Mouse (Mus musculus): Measurements from ENCODE around the gene Cyp2a12.
"Not testable (repeated sequence)": the region's sequence is repeated elsewhere in the genome, so short reads cannot be mapped to it uniquely, and the experiment has no call there.

The Cyp2a12 gene

DNA sequence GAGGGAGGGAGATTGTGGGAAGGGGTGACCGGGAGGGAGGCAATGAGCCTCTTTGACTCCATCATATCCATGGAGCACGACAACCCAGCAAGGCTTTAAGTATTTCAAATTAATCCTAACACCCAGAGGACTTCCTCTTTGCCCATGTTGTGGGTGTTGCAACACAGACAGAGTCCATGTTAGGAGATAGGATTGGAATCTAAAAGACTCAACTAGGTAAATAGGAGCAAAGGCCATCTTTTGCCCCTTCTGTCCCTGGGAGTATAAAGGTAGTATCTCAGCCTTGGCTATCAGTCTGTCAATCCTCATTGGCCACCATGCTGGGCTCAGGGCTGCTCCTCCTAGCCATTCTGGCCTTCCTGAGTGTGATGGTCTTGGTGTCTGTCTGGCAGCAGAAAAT is at the start of gene Cyp2a12:
Cyp2a12 (plus strand) TSS at position 293 of the 400 bp plus-strand sequence.
- in situ Hi-C loops (cut with MboI; ENCODE audit: unreplicated experiment in 2 of 2): no loop called here

DNA sequence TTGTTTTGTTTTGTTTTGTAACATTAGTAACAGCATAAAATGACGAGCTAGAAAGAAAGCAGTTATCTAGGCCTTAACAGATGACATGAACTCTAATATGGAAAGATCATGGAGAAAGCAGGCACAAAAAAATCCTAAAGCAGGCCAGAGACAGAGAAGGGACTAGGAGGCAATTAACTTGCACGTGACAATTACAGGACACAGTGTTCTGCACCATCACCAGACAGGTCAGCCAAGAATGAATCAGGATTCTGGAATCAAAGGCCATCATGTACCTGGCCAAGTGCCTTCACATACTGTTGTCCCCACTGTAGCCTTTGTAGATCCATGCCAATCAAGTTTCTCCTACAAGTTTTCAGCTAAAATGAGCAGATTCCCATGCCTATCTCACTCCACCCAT is 47.4 kb upstream of the Cyp2a12 start:
- in situ Hi-C loops (cut with MboI; ENCODE audit: unreplicated experiment in 2 of 2): not testable (repeated sequence)

DNA sequence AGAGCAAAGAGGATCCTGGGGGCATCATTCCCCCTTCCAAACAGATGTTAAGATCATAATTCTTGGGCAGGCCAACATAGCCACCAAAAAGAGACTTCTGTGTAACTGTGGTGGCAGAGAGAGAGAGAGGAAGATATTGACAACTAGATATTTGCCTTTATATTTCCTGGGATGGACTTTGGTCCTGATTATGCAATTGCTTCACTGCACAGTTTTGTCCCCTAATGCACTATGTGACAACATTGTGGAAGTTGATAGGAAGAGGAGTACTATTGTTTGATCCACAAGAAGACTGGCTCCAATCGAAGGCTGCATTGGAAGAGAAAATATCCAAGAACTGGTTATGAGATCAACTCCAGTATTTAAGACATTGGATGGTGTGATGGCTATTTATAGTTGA is 46.9 kb upstream of the Cyp2a12 start:
- in situ Hi-C loops (cut with MboI; ENCODE audit: unreplicated experiment in 2 of 2): not testable (repeated sequence)

GRCm38 (mm10) chr7:26982551-26982950 is 46.3 kb upstream of the Cyp2a12 start:
- in situ Hi-C loops (cut with MboI; ENCODE audit: unreplicated experiment in 2 of 2): no loop called here

GRCm38 (mm10) chr7:26983151-26983550 is 45.7 kb upstream of the Cyp2a12 start:
- in situ Hi-C loops (cut with MboI; ENCODE audit: unreplicated experiment in 2 of 2): not testable (repeated sequence)

DNA sequence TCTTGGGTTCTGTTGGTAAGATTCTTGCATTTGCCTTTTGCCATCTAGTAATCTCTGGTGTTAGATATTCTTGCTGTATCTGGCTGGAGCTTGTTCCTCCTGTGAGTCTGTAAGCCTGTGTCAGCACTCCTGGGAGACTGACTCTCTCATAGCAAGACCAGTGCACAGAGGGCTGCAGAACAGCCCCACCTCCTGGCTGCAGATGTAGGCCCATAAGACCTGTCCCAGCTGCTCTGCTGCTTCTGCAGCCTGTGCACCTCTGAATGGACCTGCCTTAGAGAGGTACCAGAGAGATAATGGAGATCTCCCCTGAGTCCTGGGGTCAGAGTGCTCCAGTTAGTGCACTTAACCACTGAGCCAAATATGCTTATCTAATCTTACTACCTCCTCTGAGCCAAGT is 2.3 kb upstream of the Cyp2a12 start:
- in situ Hi-C loops (cut with MboI; ENCODE audit: unreplicated experiment in 2 of 2): not testable (repeated sequence)

DNA sequence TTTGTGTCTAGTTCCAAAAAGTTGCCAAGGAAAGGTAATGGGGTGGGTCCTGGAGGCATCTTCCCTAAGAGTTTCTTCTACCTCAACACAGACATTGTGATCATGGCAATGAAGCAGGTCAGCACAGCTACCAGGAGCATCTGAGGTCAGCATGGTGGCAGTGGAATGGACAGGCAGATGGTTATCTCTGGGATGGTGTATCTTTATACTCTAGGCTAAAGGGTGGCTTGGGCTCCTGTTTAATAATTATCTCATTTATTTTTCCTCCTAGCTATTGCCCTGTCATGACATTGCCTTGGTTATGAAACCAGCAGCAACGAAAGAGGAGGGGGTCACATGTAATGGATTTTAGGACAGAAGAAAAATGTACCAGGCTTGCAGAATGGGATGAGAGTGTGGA is 20.0 kb downstream of the Cyp2a12 start:
- in situ Hi-C loops (cut with MboI; ENCODE audit: unreplicated experiment in 2 of 2): not testable (repeated sequence)

DNA sequence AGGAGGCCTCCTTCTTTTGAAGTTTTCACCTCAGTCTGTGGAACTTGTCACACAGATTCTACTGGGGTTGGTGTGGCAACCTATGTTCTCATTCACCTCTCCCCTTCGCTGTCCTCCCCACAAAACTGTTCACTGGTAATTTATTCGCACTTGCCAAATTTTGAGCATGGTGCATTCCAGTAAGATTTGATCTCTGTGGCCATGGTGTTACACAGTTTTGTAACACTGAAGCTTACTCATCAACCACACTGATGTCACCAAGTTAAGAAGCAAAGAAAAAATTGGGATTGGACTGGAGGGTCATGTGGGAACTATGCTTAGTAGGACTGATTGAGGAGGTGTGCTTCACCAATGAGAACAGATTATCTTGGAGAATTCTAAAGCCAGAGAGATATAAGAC is 30.5 kb downstream of the Cyp2a12 start:
- in situ Hi-C loops (cut with MboI; ENCODE audit: unreplicated experiment in 2 of 2): not testable (repeated sequence)

DNA sequence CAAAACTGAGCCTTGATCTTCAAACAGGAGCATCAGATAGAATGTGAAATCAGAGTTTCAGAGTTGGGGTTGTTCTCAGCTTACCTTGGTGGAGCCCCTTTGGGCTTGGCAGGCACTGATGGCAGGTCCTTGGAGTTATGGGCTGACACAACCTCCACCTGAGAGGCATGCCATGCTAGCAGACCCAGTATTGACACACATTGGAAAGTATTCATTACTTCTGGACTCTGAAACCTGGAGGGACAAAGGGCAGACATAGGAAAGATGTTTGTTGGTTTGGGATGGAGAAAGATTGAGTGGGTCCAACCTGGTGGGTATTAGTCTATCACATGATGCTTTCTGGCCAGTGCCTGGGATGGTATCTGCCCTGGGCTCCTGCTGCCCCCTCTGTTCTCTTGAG is 31.0 kb downstream of the Cyp2a12 start:
- in situ Hi-C loops (cut with MboI; ENCODE audit: unreplicated experiment in 2 of 2): not testable (repeated sequence)

DNA sequence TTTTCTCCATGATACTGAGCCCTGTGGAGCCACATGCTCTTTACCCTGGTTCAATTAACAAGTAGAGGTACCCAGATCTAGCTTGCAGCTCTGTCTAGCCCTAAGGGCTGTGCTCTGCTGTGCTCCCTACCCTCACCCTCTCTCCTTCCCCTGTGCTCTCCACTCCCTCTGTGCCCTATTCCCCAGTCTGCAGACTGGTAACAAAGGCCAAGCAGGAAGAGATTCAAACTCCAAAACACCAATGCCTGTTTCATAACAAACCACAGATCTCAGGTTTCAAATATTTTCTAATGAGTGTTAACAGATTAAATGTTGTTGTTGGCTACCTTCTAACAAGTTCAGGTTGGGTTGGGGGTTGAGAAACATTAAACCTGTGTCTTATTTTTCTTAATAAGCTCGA is 49.8 kb downstream of the Cyp2a12 start:
- in situ Hi-C loops (cut with MboI; ENCODE audit: unreplicated experiment in 2 of 2): no loop called here

GRCm38 (mm10) chr7:27081625-27082024 is 52.7 kb downstream of the Cyp2a12 start:
- in situ Hi-C loops (cut with MboI; ENCODE audit: unreplicated experiment in 2 of 2): no loop called here
